Mouse (Mus musculus) lung, postnatal 10 days (tissue): ENCODE measurements around the gene Ccdc162.

Experiments
- DNase-seq: peaks from one replicate; pipeline ENCODE4 v3.0.0; 2021

Ccdc162 gene

GRCm38 (mm10) chr10:41535991-41536390 is 180.4 kb downstream of the Ccdc162 start:
- DNase-seq: no peak

- DNase-seq: no peak
Observed at GRCm38 (mm10) chr10:41529972-41530371, 186.5 kb downstream of the Ccdc162 start.

- no peak for DNase-seq
Observed at GRCm38 (mm10) chr10:41525696-41526095, 190.7 kb downstream of the Ccdc162 start.

GRCm38 (mm10) chr10:41523386-41523785 is 193.0 kb downstream of the Ccdc162 start:
- no peak for DNase-seq

GRCm38 (mm10) chr10:41520410-41520673 is 196.1 kb downstream of the Ccdc162 start:
- DNase-seq: no peak

GRCm38 (mm10) chr10:41519640-41520409 is 196.6 kb downstream of the Ccdc162 start:
- peak; percentile 71 for DNase-seq

GRCm38 (mm10) chr10:41518981-41519618 is 197.3 kb downstream of the Ccdc162 start, which contains the start of gene Cd164:
TSS of gene Cd164 (plus strand) at chr10:41519414.
- peak; percentile 92 for DNase-seq

GRCm38 (mm10) chr10:41518508-41518980 is 197.9 kb downstream of the Ccdc162 start:
- peak; percentile 86 for DNase-seq

GRCm38 (mm10) chr10:41514921-41515320 is 201.5 kb downstream of the Ccdc162 start:
- DNase-seq: no peak

GRCm38 (mm10) chr10:41514301-41514700 is 202.1 kb downstream of the Ccdc162 start:
- DNase-seq: no peak

GRCm38 (mm10) chr10:41509160-41509559 is 207.3 kb downstream of the Ccdc162 start:
- DNase-seq: peak; percentile 48

- peak; percentile 86 for DNase-seq
Observed at GRCm38 (mm10) chr10:41505446-41505845, 211.0 kb downstream of the Ccdc162 start.

- DNase-seq: no peak
Observed at GRCm38 (mm10) chr10:41504996-41505395, 211.4 kb downstream of the Ccdc162 start.

- DNase-seq: peak; percentile 69
Observed at GRCm38 (mm10) chr10:41500941-41501340, 215.5 kb downstream of the Ccdc162 start.

GRCm38 (mm10) chr10:41491111-41491510 is 225.3 kb downstream of the Ccdc162 start:
- DNase-seq: no peak

GRCm38 (mm10) chr10:41490518-41490873 is 225.9 kb downstream of the Ccdc162 start:
- DNase-seq: no peak

- DNase-seq: peak; percentile 98
Observed at GRCm38 (mm10) chr10:41489708-41490517, 226.5 kb downstream of the Ccdc162 start, which contains the start of the genes Smpd2 and Ppil6. TSS of gene Smpd2 (minus strand) at chr10:41490369. TSS of gene Ppil6 (plus strand) at chr10:41490439.

GRCm38 (mm10) chr10:41489294-41489693 is 227.1 kb downstream of the Ccdc162 start:
- no peak for DNase-seq

- DNase-seq: no peak
Observed at GRCm38 (mm10) chr10:41488877-41489276, 227.6 kb downstream of the Ccdc162 start.
